Mouse (Mus musculus) hindbrain, embryonic 13.5 days (tissue): ENCODE results near the gene Dnajb8. TPM values are rescaled to one million over a fixed set of nuclear protein-coding genes. Genes with fewer than 3 reads are reported as not detected.
A peak's percentile ranks its signal among the peaks of the same experiment; 100 is the strongest.

ENCODE experiments used
- ATAC-seq: fragments of 200-750 bp; cut with Nextera tagmentation; 2 replicates; pipeline ENCODE4 v1.8.0; 2017; ENCODE audit warnings: moderate TSS enrichment; ENCODE audit not compliant: low FRiP score
- H3K27ac ChIP-seq: fragments of 300-500 bp; sonication (generic); 2 replicates; pipeline ENCODE4 v1.5.1; 2015; ENCODE audit warnings: inconsistent platforms, mild to moderate bottlenecking, moderate library complexity
- H3K27me3 ChIP-seq: fragments of 300-500 bp; sonication (generic); 2 replicates; pipeline ENCODE4 v1.6.1; 2015; ENCODE audit warnings: mild to moderate bottlenecking, inconsistent platforms
- H3K36me3 ChIP-seq: fragments of 300-500 bp; sonication (generic); 2 replicates; pipeline ENCODE4 v1.6.1; 2015; ENCODE audit warnings: mild to moderate bottlenecking, inconsistent platforms
- H3K4me1 ChIP-seq: fragments of 300-500 bp; sonication (generic); replicated peaks from 2 replicates; pipeline ENCODE4 v1.6.1; 2015; ENCODE audit warnings: inconsistent platforms
- H3K4me2 ChIP-seq: fragments of 300-500 bp; sonication (generic); 2 replicates; pipeline ENCODE4 v1.6.1; 2015; ENCODE audit warnings: inconsistent platforms, mild to moderate bottlenecking, moderate library complexity
- H3K4me3 ChIP-seq: fragments of 300-500 bp; sonication (generic); 2 replicates; pipeline ENCODE4 v1.5.1; 2015; ENCODE audit warnings: mild to moderate bottlenecking, inconsistent platforms
- H3K9ac ChIP-seq: fragments of 300-500 bp; sonication (generic); 2 replicates; pipeline ENCODE4 v1.6.1; 2015; ENCODE audit warnings: mild to moderate bottlenecking, inconsistent platforms
- H3K9me3 ChIP-seq: fragments of 300-500 bp; sonication (generic); 2 replicates; pipeline ENCODE4 v1.6.1; 2016; ENCODE audit warnings: inconsistent platforms
- WGBS: fragments of 180-500 bp; shearing (Covaris S2); methylation state at CpG from one replicate; pipeline ENCODE4 v1.1.7; 2015; 5-methylcytosine and 5-hydroxymethylcytosine counted together
- polyA plus RNA-seq: library from polyadenylated mRNA; unstranded; fragments of >200 nt; fragmentation: Nextera tagmentation; extraction: Ambion mirVana; gene quantifications from 2 replicates; pipeline ENCODE4 v1.2.1, GENCODE M21; 2015

The Dnajb8 gene
- polyA plus RNA-seq, 1 experiment from 2014 or later, result not detected

GRCm38 (mm10) chr6:88201926-88202700, 20.0 kb upstream of the Dnajb8 start:
- H3K27ac ChIP-seq, result 0 out of 2 replicates have a peak overlapping the region, but pooled peaks have one; percentile 18
- no peak for ATAC-seq
- H3K4me1 ChIP-seq, result peaks cover 39% of the 10 kb centered on the region
- H3K9ac ChIP-seq, result peak overlapping the region; percentile 19; the same call in 1 of the 2 replicates
- H3K27me3 ChIP-seq, result peaks cover 99% of the 10 kb centered on the region
- 8% methylated on average over 15 of the region's 15 CpGs for WGBS
- H3K36me3 ChIP-seq, result no peaks in the 10 kb centered on the region
- H3K4me3 ChIP-seq, result peak overlapping the region; percentile 0; the same call in 1 of the 2 replicates
- no peaks in the 10 kb centered on the region for H3K9me3 ChIP-seq
- peak overlapping the region; percentile 54 for H3K4me2 ChIP-seq

DNA sequence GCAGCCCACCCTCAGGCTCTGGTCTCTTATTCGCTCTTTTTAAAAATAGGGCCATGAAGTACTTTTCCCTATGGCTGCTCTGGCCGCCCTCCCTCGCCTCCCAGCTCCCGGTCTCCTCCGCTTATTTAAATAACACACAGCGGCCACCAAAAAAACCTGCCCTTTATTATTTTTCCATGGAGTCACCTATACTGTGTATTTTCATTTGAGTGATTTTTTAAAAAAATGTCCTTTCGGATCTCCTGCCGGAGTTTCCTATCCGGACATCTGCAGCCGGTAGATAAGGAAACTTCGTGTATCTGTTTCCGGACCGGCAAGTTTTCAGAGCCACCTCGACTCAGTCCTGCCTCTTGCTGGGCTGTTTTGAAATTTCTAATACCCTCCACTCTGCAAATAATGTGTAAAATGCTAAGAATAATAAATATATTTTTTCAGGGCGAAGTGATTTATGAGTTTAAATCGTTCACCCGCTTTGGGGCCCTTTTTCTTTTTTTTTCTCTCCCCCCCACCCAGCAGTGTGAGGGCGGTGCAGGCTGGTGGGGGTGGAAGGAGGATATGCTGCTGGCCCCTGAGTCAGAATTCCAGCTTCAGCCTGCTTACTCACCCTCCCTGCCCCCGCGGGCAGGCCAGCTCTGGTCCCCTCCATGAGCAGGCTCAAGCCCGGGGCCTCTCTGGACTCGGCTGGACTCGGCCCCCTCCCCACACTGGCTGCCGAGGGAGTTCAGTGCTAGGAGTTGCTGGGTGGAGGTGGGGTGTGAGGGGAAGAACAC, 19.0 kb upstream of the Dnajb8 start:
- ATAC-seq, result no peak
- Histone ChIP-seq H3K27ac (no peak overlapping the region), H3K9me3 (no peaks in the 10 kb centered on the region), H3K27me3 (peaks cover 99% of the 10 kb centered on the region), H3K4me2 (peak overlapping the region; percentile 54; the same call in 1 of the 2 replicates), H3K9ac (no peak overlapping the region; the same call in 1 of the 2 replicates), H3K4me1 (peaks cover 29% of the 10 kb centered on the region), H3K4me3 (peak overlapping the region; percentile 11), H3K36me3 (no peaks in the 10 kb centered on the region)
- under 1% methylated on average over 24 of the region's 24 CpGs for WGBS

DNA sequence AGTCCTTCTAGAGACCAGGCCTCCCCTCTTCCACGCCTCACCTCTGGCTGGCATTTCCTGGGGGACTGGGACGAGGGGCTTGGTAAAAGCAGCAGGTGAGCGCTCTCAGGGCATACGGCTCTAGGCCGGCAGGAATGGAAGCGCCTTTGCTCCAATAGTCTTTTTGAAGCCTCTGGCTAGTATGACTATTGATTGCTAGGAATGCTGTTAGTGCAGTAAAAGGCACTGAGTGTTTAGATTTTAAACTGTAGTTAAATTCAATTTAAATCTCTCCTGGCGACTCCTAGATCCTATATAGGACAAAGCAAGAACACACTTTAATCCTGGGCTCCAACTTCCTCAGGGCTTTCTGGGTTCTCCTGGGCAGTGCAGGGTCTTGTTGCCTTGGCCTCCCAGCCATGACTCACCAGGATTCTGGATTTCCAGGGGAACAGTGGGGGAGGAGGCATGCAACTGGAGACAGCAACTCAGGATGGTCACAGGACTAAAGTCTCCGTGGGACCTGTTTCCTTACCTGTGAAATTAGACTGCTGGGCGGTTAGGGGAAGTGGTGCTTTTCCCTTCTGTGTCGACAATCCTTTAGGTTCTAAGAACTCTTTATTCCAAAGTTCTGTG, 18.2 kb upstream of the Dnajb8 start:
- 2% methylated on average over 10 of the region's 10 CpGs for WGBS
- H3K27me3 ChIP-seq, result peaks cover 99% of the 10 kb centered on the region
- H3K36me3 ChIP-seq, result no peaks in the 10 kb centered on the region
- H3K9ac ChIP-seq, result no peak overlapping the region; the same call in 1 of the 2 replicates
- peak overlapping the region; percentile 54; the same call in 1 of the 2 replicates for H3K4me2 ChIP-seq
- ATAC-seq, result no peak
- no peaks in the 10 kb centered on the region for H3K9me3 ChIP-seq
- no peak overlapping the region for H3K27ac ChIP-seq
- peak overlapping the region; percentile 11 for H3K4me3 ChIP-seq
- peaks cover 21% of the 10 kb centered on the region for H3K4me1 ChIP-seq

- WGBS, result 8% methylated on average over 25 of the region's 25 CpGs
- H3K27me3 ChIP-seq, result peaks cover 99% of the 10 kb centered on the region
- no peak overlapping the region for H3K4me3 ChIP-seq
- H3K9ac ChIP-seq, result no peak overlapping the region
- no peaks in the 10 kb centered on the region for H3K36me3 ChIP-seq
- H3K4me2 ChIP-seq, result 0 out of 2 replicates have a peak overlapping the region, but pooled peaks have one; percentile 13
- no peaks in the 10 kb centered on the region for H3K9me3 ChIP-seq
- H3K4me1 ChIP-seq, result peaks cover 12% of the 10 kb centered on the region
- no peak for ATAC-seq
- no peak overlapping the region for H3K27ac ChIP-seq
Observed at GRCm38 (mm10) chr6:88204531-88205385, 17.3 kb upstream of the Dnajb8 start.

DNA sequence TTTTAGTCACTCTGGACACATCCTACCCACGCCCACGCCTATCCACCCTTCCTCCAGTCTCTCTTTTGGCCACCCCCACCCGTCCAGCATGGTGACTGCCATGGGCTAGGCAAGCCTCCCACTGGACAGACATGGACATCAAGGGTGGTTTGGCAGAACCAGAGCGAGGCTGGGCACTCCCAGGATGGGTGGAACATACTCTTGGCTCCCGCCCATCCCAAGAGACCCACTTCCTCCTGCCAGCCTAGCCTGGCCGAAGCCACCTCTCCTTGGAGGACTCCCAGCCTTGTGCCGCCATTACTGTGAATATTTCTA, 16.7 kb upstream of the Dnajb8 start:
- 12% methylated on average over 7 of the region's 7 CpGs for WGBS

DNA sequence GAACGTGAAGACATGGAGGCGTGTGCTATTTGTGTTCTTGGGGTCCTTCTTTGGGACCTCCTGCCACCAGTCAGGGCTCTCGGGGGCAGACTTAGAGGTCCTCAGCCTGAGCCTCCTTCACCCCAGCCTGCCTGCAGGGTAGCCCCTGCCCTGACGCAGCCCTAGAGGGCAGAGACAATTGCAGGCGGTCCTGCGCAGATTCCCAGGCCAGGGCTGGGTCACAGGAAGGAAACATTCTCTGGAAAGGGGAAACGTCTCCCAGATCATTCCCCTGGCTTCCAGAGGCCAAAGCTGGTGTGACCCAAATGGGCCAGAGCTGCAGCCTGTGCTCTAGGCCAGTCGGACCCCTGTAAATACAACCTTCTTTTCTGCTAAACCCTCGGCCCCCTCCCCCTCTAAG, 16.1 kb upstream of the Dnajb8 start:
- no peak overlapping the region for H3K4me2 ChIP-seq
- peaks cover 12% of the 10 kb centered on the region for H3K4me1 ChIP-seq
- no peak overlapping the region for H3K27ac ChIP-seq
- no peaks in the 10 kb centered on the region for H3K9me3 ChIP-seq
- no peak for ATAC-seq
- H3K36me3 ChIP-seq, result no peaks in the 10 kb centered on the region
- no peak overlapping the region for H3K9ac ChIP-seq
- 14% methylated on average over 9 of the region's 9 CpGs for WGBS
- peaks cover 93% of the 10 kb centered on the region for H3K27me3 ChIP-seq
- no peak overlapping the region for H3K4me3 ChIP-seq

More for the DNA sequence above, 16.7 kb upstream of the Dnajb8 start:
- Histone ChIP-seq H3K4me3 (no peak overlapping the region), H3K27ac (no peak overlapping the region), H3K36me3 (no peaks in the 10 kb centered on the region), H3K9me3 (no peaks in the 10 kb centered on the region), H3K4me2 (no peak overlapping the region), H3K27me3 (peaks cover 99% of the 10 kb centered on the region), H3K4me1 (peaks cover 12% of the 10 kb centered on the region), H3K9ac (no peak overlapping the region)
- ATAC-seq, result no peak

GRCm38 (mm10) chr6:88206566-88206965, 15.5 kb upstream of the Dnajb8 start:
- no peak overlapping the region for H3K27ac ChIP-seq
- ATAC-seq, result no peak
- WGBS, result 41% methylated on average over 7 of the region's 7 CpGs
- peaks cover 87% of the 10 kb centered on the region for H3K27me3 ChIP-seq
- no peaks in the 10 kb centered on the region for H3K36me3 ChIP-seq
- H3K9me3 ChIP-seq, result no peaks in the 10 kb centered on the region
- peaks cover 12% of the 10 kb centered on the region; the same call in 1 of the 2 replicates for H3K4me1 ChIP-seq
- no peak overlapping the region for H3K9ac ChIP-seq
- H3K4me3 ChIP-seq, result no peak overlapping the region
- H3K4me2 ChIP-seq, result no peak overlapping the region

DNA sequence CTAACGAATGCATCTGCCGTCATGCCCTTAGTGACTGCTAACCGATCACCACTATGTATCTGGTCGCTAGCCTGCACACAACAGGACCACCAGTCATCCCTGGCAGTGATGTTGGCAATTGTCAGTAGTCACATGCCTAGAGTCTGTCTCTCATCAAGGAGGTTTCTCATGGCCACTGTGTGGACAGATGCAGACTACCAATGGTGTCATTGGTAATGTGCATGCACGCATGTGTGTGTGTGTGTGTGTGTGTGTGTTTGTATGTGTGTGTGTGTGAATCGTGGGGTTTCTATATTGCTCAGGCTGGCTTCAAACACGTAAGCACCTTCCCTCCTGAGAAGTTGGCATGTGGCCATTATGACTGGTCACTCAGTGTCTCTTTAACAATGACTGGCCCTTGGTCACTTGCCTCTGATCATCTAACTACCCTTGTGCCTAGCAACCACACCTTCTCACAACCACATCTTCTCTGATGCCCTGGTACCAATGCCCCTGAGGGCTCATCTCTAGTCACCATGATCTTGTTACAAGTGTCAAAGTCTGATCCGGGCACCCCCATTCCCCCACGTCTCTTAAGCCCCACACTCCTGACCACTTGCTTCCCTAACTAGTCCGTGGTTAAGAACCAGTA, 14.6 kb upstream of the Dnajb8 start:
- no peak overlapping the region for H3K4me3 ChIP-seq
- H3K4me2 ChIP-seq, result no peak overlapping the region
- no peaks in the 10 kb centered on the region for H3K36me3 ChIP-seq
- no peaks in the 10 kb centered on the region for H3K9me3 ChIP-seq
- no peak for ATAC-seq
- no peak overlapping the region for H3K9ac ChIP-seq
- WGBS, result 89% methylated on average over 10 of the region's 10 CpGs
- H3K27ac ChIP-seq, result no peak overlapping the region
- H3K27me3 ChIP-seq, result peaks cover 78% of the 10 kb centered on the region
- peaks cover 12% of the 10 kb centered on the region; the same call in 1 of the 2 replicates for H3K4me1 ChIP-seq

- no peak overlapping the region for H3K4me2 ChIP-seq
- H3K4me1 ChIP-seq, result peaks cover 11% of the 10 kb centered on the region; the same call in 1 of the 2 replicates
- no peaks in the 10 kb centered on the region for H3K36me3 ChIP-seq
- no peak overlapping the region for H3K4me3 ChIP-seq
- no peak overlapping the region for H3K27ac ChIP-seq
- H3K9ac ChIP-seq, result no peak overlapping the region
- no peaks in the 10 kb centered on the region for H3K9me3 ChIP-seq
- WGBS, result 95% methylated on average over 3 of the region's 3 CpGs
- H3K27me3 ChIP-seq, result peaks cover 70% of the 10 kb centered on the region
- ATAC-seq, result no peak
Observed at GRCm38 (mm10) chr6:88208321-88208720, 13.7 kb upstream of the Dnajb8 start.

DNA sequence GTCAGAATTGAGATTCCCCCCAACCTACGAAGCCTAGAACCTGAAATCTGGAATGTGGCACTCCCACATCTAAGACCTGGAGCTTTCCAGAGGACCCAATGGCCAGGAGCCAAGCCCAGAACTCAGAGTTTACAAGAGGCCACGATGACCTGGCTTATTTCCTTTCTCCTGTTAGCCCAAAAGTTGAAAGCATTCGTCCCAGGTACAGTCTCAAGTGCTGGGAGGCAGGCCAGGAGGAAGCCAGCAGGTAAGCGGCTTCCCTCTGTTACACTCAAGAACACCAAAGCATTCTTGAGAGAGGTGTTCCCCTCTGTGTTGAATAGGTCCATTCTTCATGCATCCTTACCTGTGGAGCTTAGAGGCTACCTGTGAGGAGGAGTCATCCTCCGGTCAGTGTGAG, 12.6 kb upstream of the Dnajb8 start:
- Histone ChIP-seq H3K4me2 (no peak overlapping the region), H3K27ac (no peak overlapping the region), H3K27me3 (peaks cover 59% of the 10 kb centered on the region), H3K4me3 (no peak overlapping the region), H3K9me3 (no peaks in the 10 kb centered on the region), H3K9ac (no peak overlapping the region), H3K4me1 (0 out of 2 replicates have a peak, but pooled peaks cover 6% of the 10 kb centered on the region), H3K36me3 (no peaks in the 10 kb centered on the region)
- 78% methylated on average over 5 of the region's 5 CpGs for WGBS
- ATAC-seq, result no peak

- no peaks in the 10 kb centered on the region for H3K36me3 ChIP-seq
- no peak overlapping the region for H3K9ac ChIP-seq
- 64% methylated on average over 3 of the region's 3 CpGs for WGBS
- H3K4me2 ChIP-seq, result no peak overlapping the region
- H3K27ac ChIP-seq, result no peak overlapping the region
- no peak for ATAC-seq
- H3K4me3 ChIP-seq, result no peak overlapping the region
- peaks cover 53% of the 10 kb centered on the region for H3K27me3 ChIP-seq
- 0 out of 2 replicates have a peak, but pooled peaks cover 3% of the 10 kb centered on the region for H3K4me1 ChIP-seq
- no peaks in the 10 kb centered on the region for H3K9me3 ChIP-seq
Observed at GRCm38 (mm10) chr6:88210182-88210581, 11.9 kb upstream of the Dnajb8 start.
